Mouse (Mus musculus): ENCODE data around the gene Fbxl7. TPM values are rescaled to one million over a fixed set of nuclear protein-coding genes. Genes with fewer than 3 reads are reported as not detected.

Fbxl7 gene
- polyA plus RNA-seq, 1 experiment from 2014 or later = 21.2 TPM

GRCm38 (mm10) chr15:26838386-26838785, 57.0 kb downstream of the Fbxl7 start:
- WGBS = 97% methylated on average over 1 of the region's 1 CpGs
- H3K4me3 ChIP-seq (ENCODE audit: low read depth, low read length) = no peak overlapping the region
- DNase-seq (ENCODE audit: low spot score) = no peak
- no peaks in the 10 kb centered on the region for H3K27me3 ChIP-seq (replicated peaks; ENCODE audit: control insufficient read depth, insufficient read depth, low read length)
- H3K4me1 ChIP-seq (replicated peaks; ENCODE audit: control insufficient read depth, insufficient read depth, low read length) = no peaks in the 10 kb centered on the region
- H3K4me2 ChIP-seq (ENCODE audit: low read length) = no peak overlapping the region
- no peaks in the 10 kb centered on the region for H3K9me3 ChIP-seq (ENCODE audit: control insufficient read depth, low read length)
- ATAC-seq (replicated peaks; ENCODE audit: low FRiP score, low TSS enrichment, low read depth) = no peak
- no peak overlapping the region for H3K27ac ChIP-seq (ENCODE audit: low read depth)
- H3K9ac ChIP-seq (ENCODE audit: low read length) = no peak overlapping the region
- H3K36me3 ChIP-seq (ENCODE audit: control insufficient read depth, insufficient read depth, low read length) = no peaks in the 10 kb centered on the region

GRCm38 (mm10) chr15:26837200-26837599, 58.2 kb downstream of the Fbxl7 start:
- no peaks in the 10 kb centered on the region for H3K36me3 ChIP-seq (ENCODE audit: control insufficient read depth, insufficient read depth, low read length)
- no peak overlapping the region for H3K27ac ChIP-seq (ENCODE audit: low read depth)
- WGBS = 69% methylated on average over 3 of the region's 3 CpGs
- ATAC-seq (replicated peaks; ENCODE audit: low FRiP score, low TSS enrichment, low read depth) = no peak
- no peaks in the 10 kb centered on the region for H3K27me3 ChIP-seq (replicated peaks; ENCODE audit: control insufficient read depth, insufficient read depth, low read length)
- H3K4me3 ChIP-seq (ENCODE audit: low read depth, low read length) = no peak overlapping the region
- H3K9ac ChIP-seq (ENCODE audit: low read length) = no peak overlapping the region
- H3K9me3 ChIP-seq (ENCODE audit: control insufficient read depth, low read length) = no peaks in the 10 kb centered on the region
- H3K4me1 ChIP-seq (replicated peaks; ENCODE audit: control insufficient read depth, insufficient read depth, low read length) = no peaks in the 10 kb centered on the region
- H3K4me2 ChIP-seq (ENCODE audit: low read length) = no peak overlapping the region
- no peak for DNase-seq (ENCODE audit: low spot score)

- H3K4me3 ChIP-seq (ENCODE audit: low read depth, low read length) = no peak overlapping the region
- DNase-seq (ENCODE audit: low spot score) = no peak
- no peak for ATAC-seq (replicated peaks; ENCODE audit: low FRiP score, low TSS enrichment, low read depth)
- H3K4me2 ChIP-seq (ENCODE audit: low read length) = no peak overlapping the region
- WGBS = 85% methylated on average over 5 of the region's 5 CpGs
- no peaks in the 10 kb centered on the region for H3K4me1 ChIP-seq (replicated peaks; ENCODE audit: control insufficient read depth, insufficient read depth, low read length)
- no peaks in the 10 kb centered on the region for H3K36me3 ChIP-seq (ENCODE audit: control insufficient read depth, insufficient read depth, low read length)
- no peak overlapping the region for H3K9ac ChIP-seq (ENCODE audit: low read length)
- no peaks in the 10 kb centered on the region for H3K9me3 ChIP-seq (ENCODE audit: control insufficient read depth, low read length)
- no peaks in the 10 kb centered on the region for H3K27me3 ChIP-seq (replicated peaks; ENCODE audit: control insufficient read depth, insufficient read depth, low read length)
- no peak overlapping the region for H3K27ac ChIP-seq (ENCODE audit: low read depth)
Observed at GRCm38 (mm10) chr15:26834415-26834814, 61.0 kb downstream of the Fbxl7 start.

GRCm38 (mm10) chr15:26831141-26831540, 64.2 kb downstream of the Fbxl7 start:
- Histone ChIP-seq H3K36me3 (ENCODE audit: control insufficient read depth, insufficient read depth, low read length) (no peaks in the 10 kb centered on the region), H3K9ac (ENCODE audit: low read length) (no peak overlapping the region), H3K9me3 (ENCODE audit: control insufficient read depth, low read length) (no peaks in the 10 kb centered on the region), H3K27me3 (replicated peaks; ENCODE audit: control insufficient read depth, insufficient read depth, low read length) (no peaks in the 10 kb centered on the region), H3K4me2 (ENCODE audit: low read length) (no peak overlapping the region), H3K4me3 (ENCODE audit: low read depth, low read length) (no peak overlapping the region), H3K27ac (ENCODE audit: low read depth) (no peak overlapping the region), H3K4me1 (replicated peaks; ENCODE audit: control insufficient read depth, insufficient read depth, low read length) (no peaks in the 10 kb centered on the region)
- DNase-seq (ENCODE audit: low spot score) (no peak), ATAC-seq (replicated peaks; ENCODE audit: low FRiP score, low TSS enrichment, low read depth) (no peak)
- WGBS = 88% methylated on average over 4 of the region's 4 CpGs

GRCm38 (mm10) chr15:26816931-26817330, 78.4 kb downstream of the Fbxl7 start:
- Histone ChIP-seq H3K27ac (ENCODE audit: low read depth) (no peak overlapping the region), H3K4me1 (replicated peaks; ENCODE audit: control insufficient read depth, insufficient read depth, low read length) (peaks cover 5% of the 10 kb centered on the region; the same call in 1 of the 2 replicates), H3K4me3 (ENCODE audit: low read depth, low read length) (no peak overlapping the region), H3K9ac (ENCODE audit: low read length) (no peak overlapping the region), H3K36me3 (ENCODE audit: control insufficient read depth, insufficient read depth, low read length) (no peaks in the 10 kb centered on the region), H3K9me3 (ENCODE audit: control insufficient read depth, low read length) (no peaks in the 10 kb centered on the region), H3K4me2 (ENCODE audit: low read length) (no peak overlapping the region), H3K27me3 (replicated peaks; ENCODE audit: control insufficient read depth, insufficient read depth, low read length) (no peaks in the 10 kb centered on the region)
- WGBS = 88% methylated on average over 1 of the region's 1 CpGs
- no peak for ATAC-seq (replicated peaks; ENCODE audit: low FRiP score, low TSS enrichment, low read depth)
- no peak for DNase-seq (ENCODE audit: low spot score)

- Histone ChIP-seq H3K4me1 (replicated peaks; ENCODE audit: control insufficient read depth, insufficient read depth, low read length) (peaks cover 5% of the 10 kb centered on the region; the same call in 1 of the 2 replicates), H3K36me3 (ENCODE audit: control insufficient read depth, insufficient read depth, low read length) (no peaks in the 10 kb centered on the region), H3K9ac (ENCODE audit: low read length) (no peak overlapping the region), H3K27me3 (replicated peaks; ENCODE audit: control insufficient read depth, insufficient read depth, low read length) (no peaks in the 10 kb centered on the region), H3K4me2 (ENCODE audit: low read length) (no peak overlapping the region), H3K27ac (ENCODE audit: low read depth) (no peak overlapping the region), H3K4me3 (ENCODE audit: low read depth, low read length) (no peak overlapping the region), H3K9me3 (ENCODE audit: control insufficient read depth, low read length) (no peaks in the 10 kb centered on the region)
- 66% methylated on average over 3 of the region's 3 CpGs for WGBS
- no peak for ATAC-seq (replicated peaks; ENCODE audit: low FRiP score, low TSS enrichment, low read depth)
- no peak for DNase-seq (ENCODE audit: low spot score)
Observed at GRCm38 (mm10) chr15:26812856-26813255, 82.5 kb downstream of the Fbxl7 start.

GRCm38 (mm10) chr15:26809569-26809968, 85.8 kb downstream of the Fbxl7 start:
- H3K4me1 ChIP-seq (replicated peaks; ENCODE audit: control insufficient read depth, insufficient read depth, low read length) = no peaks in the 10 kb centered on the region
- H3K36me3 ChIP-seq (ENCODE audit: control insufficient read depth, insufficient read depth, low read length) = no peaks in the 10 kb centered on the region
- H3K27me3 ChIP-seq (replicated peaks; ENCODE audit: control insufficient read depth, insufficient read depth, low read length) = no peaks in the 10 kb centered on the region
- H3K9me3 ChIP-seq (ENCODE audit: control insufficient read depth, low read length) = no peaks in the 10 kb centered on the region
- H3K9ac ChIP-seq (ENCODE audit: low read length) = no peak overlapping the region
- WGBS = 64% methylated on average over 3 of the region's 3 CpGs
- no peak overlapping the region for H3K4me2 ChIP-seq (ENCODE audit: low read length)
- no peak overlapping the region for H3K27ac ChIP-seq (ENCODE audit: low read depth)
- DNase-seq (ENCODE audit: low spot score) = no peak
- ATAC-seq (replicated peaks; ENCODE audit: low FRiP score, low TSS enrichment, low read depth) = no peak
- no peak overlapping the region for H3K4me3 ChIP-seq (ENCODE audit: low read depth, low read length)

- H3K27me3 ChIP-seq (replicated peaks; ENCODE audit: control insufficient read depth, insufficient read depth, low read length) = no peaks in the 10 kb centered on the region
- no peak overlapping the region for H3K9ac ChIP-seq (ENCODE audit: low read length)
- no peak overlapping the region for H3K27ac ChIP-seq (ENCODE audit: low read depth)
- H3K9me3 ChIP-seq (ENCODE audit: control insufficient read depth, low read length) = no peaks in the 10 kb centered on the region
- WGBS = 20% methylated on average over 5 of the region's 5 CpGs
- ATAC-seq (replicated peaks; ENCODE audit: low FRiP score, low TSS enrichment, low read depth) = no peak
- H3K4me2 ChIP-seq (ENCODE audit: low read length) = no peak overlapping the region
- H3K4me3 ChIP-seq (ENCODE audit: low read depth, low read length) = no peak overlapping the region
- H3K4me1 ChIP-seq (replicated peaks; ENCODE audit: control insufficient read depth, insufficient read depth, low read length) = no peaks in the 10 kb centered on the region; the same call in 1 of the 2 replicates
- DNase-seq (ENCODE audit: low spot score) = no peak
- no peaks in the 10 kb centered on the region for H3K36me3 ChIP-seq (ENCODE audit: control insufficient read depth, insufficient read depth, low read length)
Observed at GRCm38 (mm10) chr15:26804046-26804445, 91.3 kb downstream of the Fbxl7 start.

GRCm38 (mm10) chr15:26799457-26800021, 95.8 kb downstream of the Fbxl7 start:
- H3K4me3 ChIP-seq (ENCODE audit: low read depth, low read length) = no peak overlapping the region
- peaks cover 7% of the 10 kb centered on the region; the same call in 1 of the 2 replicates for H3K4me1 ChIP-seq (replicated peaks; ENCODE audit: control insufficient read depth, insufficient read depth, low read length)
- no peak overlapping the region for H3K27ac ChIP-seq (ENCODE audit: low read depth)
- H3K9ac ChIP-seq (ENCODE audit: low read length) = no peak overlapping the region
- no peaks in the 10 kb centered on the region for H3K36me3 ChIP-seq (ENCODE audit: control insufficient read depth, insufficient read depth, low read length)
- no peak for DNase-seq (ENCODE audit: low spot score)
- H3K27me3 ChIP-seq (replicated peaks; ENCODE audit: control insufficient read depth, insufficient read depth, low read length) = no peaks in the 10 kb centered on the region
- ATAC-seq (replicated peaks; ENCODE audit: low FRiP score, low TSS enrichment, low read depth) = no peak
- 65% methylated on average over 3 of the region's 3 CpGs for WGBS
- H3K4me2 ChIP-seq (ENCODE audit: low read length) = no peak overlapping the region
- H3K9me3 ChIP-seq (ENCODE audit: control insufficient read depth, low read length) = no peaks in the 10 kb centered on the region

Measured in intestine, embryonic 14.5 days (tissue).